ENCODE assay signal across 26 mouse cellular contexts in genomic region chr2:25569323-25569722, GRCm38 (mm10). TPM values are rescaled to one million over a fixed set of nuclear protein-coding genes. Genes with fewer than 3 reads are reported as not detected.
"Had no signal": no experiment of that assay in that cellular context is flagged by ENCODE, and none has a peak within 500 bp of the region (broad histone marks: within the 10 kb centered on the region; RNA-seq: fewer than 3 reads in every experiment).

No protein-coding gene starts in this region.

- H3K27me3 ChIP-seq: heart, embryonic 12.5 days; hindbrain, embryonic 12.5 days; limb, embryonic 12.5 days; liver, embryonic 13.5 days; liver, embryonic 15.5 days had no signal

- H3K9ac ChIP-seq: heart, embryonic 12.5 days; hindbrain, embryonic 12.5 days; hindbrain, embryonic 14.5 days; limb, embryonic 12.5 days; liver, embryonic 13.5 days; liver, embryonic 15.5 days had no signal

- H3K9me3 ChIP-seq: heart, embryonic 10.5 days; heart, embryonic 12.5 days; hindbrain, embryonic 10.5 days; hindbrain, embryonic 12.5 days; limb, embryonic 10.5 days; limb, embryonic 12.5 days; liver, embryonic 13.5 days; liver, embryonic 15.5 days had no signal

- DNase-seq: gastrocnemius, adult 2 months; gastrocnemius, postnatal 10 days; gastrocnemius, postnatal 25 days; heart, adult 2 months; heart, postnatal 10 days; heart, postnatal 4 days; kidney, adult 11 months; kidney, adult 2 months; kidney, adult 9 months; kidney, postnatal 4 days; liver; liver, embryonic 13.5 days had no signal

- H3K27ac ChIP-seq: gastrocnemius, adult 2 months; heart, adult 2 months; heart, embryonic 10.5 days; hindbrain, embryonic 10.5 days; hindbrain, embryonic 12.5 days; hindbrain, embryonic 14.5 days; layer of hippocampus, adult 2 months; left cerebral cortex, adult 2 months; limb, embryonic 10.5 days; limb, embryonic 12.5 days; liver, embryonic 13.5 days; liver, embryonic 15.5 days had no signal

- H3K4me3 ChIP-seq: gastrocnemius, adult 2 months; heart, adult 2 months; heart, embryonic 10.5 days; heart, embryonic 12.5 days; hindbrain, embryonic 10.5 days; hindbrain, embryonic 12.5 days; layer of hippocampus, adult 2 months; left cerebral cortex, adult 2 months; limb, embryonic 10.5 days; limb, embryonic 12.5 days; liver, embryonic 13.5 days; liver, embryonic 15.5 days had no signal

- H3K4me2 ChIP-seq: heart, embryonic 12.5 days; hindbrain, embryonic 12.5 days; hindbrain, embryonic 14.5 days; limb, embryonic 12.5 days; liver, embryonic 11.5 days; liver, embryonic 13.5 days; liver, embryonic 15.5 days had no signal

- ATAC-seq: hindbrain, embryonic 16.5 days; inflammation-experienced regulatory T-cells, adult 6 months had no signal

RNA-seq across cellular contexts. Expression of gene Ajm1, which starts 12.2 kb away (rescaled TPM):
- polyA plus RNA-seq: heart, embryonic 14.5 days; liver, embryonic 11.5 days; liver, embryonic 13.5 days; liver, embryonic 15.5 days had no signal
